Mouse (Mus musculus) megakaryocyte progenitor cell, adult 5-6 weeks (primary cell): ENCODE results near the gene Prps1l1. TPM values are rescaled to one million over a fixed set of nuclear protein-coding genes. Genes with fewer than 3 reads are reported as not detected.

Source experiments
- ATAC-seq: replicated peaks from 2 replicates; pipeline ENCODE4 v1.8.0; 2016; ENCODE audit warnings: mild to moderate bottlenecking, moderate TSS enrichment, inconsistent platforms; ENCODE audit not compliant: poor library complexity
- total RNA-seq, 2 experiments: library from RNA; stranded (forward) in 1 of 2; stranded (reverse) in 1 of 2; fragments of 157-497, 149-512 nt in 1 of 2; fragments of 200-1000 nt in 1 of 2; gene quantifications; 2 replicates each; pipeline versions ENCODE4 v1.2.3 to v1.2.4; 2015 to 2017

Gene Prps1l1
- total RNA-seq (2015) (0.32 and 0.79 TPM in 2 replicates), total RNA-seq (2017) (0.14 and 0.50 TPM in 2 replicates)

- no peak for ATAC-seq
These were observed at the start of gene Prps1l1 for GRCm38 (mm10) chr12:34984461-34984860. Gene Prps1l1, plus strand, starts transcription at chr12:34984761.

- no peak for ATAC-seq
These were observed 46.6 kb upstream of the Prps1l1 start for GRCm38 (mm10) chr12:34937918-34938317.

DNA sequence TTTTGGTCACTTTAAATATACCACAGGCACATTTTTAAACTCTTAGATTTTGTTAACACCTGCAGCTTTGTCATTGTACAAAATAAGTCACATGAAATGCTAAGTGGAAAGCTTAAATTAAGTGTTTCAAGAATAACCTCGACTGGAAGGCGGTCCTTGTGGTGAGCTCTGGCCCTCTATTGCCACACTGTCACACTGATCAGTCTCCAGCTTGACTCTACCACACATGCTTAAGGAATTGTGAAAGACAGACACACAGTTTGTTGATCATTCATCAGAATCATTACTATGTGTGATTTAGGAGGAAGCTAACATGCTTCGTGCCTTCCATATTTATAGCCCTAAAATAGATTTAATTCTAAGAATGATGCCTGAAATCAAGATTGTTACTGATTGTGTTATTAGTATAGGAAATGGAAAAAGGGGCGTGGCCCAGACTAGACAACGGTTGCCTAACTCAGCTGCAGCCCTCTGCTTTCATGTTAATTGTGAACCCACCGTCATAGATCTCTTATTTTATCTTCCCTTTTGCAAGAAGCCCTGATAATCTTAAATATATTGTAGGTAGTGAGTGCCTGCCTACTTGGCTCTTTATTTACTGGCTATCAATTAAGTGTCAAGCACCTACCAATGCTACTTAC, 35.4 kb upstream of the Prps1l1 start:
- peak; percentile 96 for ATAC-seq

DNA sequence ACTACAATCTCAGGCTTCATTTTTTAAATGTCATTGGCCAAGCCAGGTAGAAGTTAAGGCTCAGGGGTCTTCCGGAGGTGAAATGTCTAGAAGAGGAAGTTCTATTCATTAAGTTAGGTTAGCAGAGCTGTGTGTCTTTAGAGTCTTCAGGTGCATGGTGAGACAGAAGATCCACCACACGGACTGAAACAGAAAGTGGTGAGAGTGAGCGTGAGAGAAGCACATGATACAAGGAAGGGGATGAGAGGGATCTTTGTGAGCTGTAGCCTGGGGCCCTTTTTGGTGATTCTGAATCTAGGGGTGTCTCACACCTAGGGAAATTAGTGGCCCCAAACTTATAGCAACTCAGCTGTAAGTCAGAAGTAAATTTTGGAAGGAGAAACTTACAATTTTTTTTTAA, 8.6 kb upstream of the Prps1l1 start:
- no peak for ATAC-seq

DNA sequence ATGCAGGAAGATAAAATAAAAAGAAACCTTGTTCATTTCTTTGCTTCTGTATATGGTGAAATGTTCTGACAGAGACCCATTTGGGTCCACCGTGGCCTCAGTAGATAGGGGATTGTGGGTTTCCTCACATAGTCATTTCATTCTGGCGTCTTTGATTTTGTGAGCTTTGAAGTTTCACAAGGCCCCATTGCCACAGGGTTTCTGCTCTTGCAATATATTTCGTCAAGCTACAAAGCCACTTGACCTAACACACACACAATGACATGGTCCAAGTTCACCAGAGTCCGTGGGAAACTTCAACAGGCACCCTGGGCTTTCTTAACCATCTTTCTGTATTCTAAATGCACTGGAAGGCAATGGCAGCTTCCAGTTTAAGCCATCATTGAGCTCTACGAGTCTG, 1.3 kb downstream of the Prps1l1 start:
- ATAC-seq = peak; percentile 65

GRCm38 (mm10) chr12:34989537-34990200, 5.1 kb downstream of the Prps1l1 start:
- peak; percentile 30 for ATAC-seq

DNA sequence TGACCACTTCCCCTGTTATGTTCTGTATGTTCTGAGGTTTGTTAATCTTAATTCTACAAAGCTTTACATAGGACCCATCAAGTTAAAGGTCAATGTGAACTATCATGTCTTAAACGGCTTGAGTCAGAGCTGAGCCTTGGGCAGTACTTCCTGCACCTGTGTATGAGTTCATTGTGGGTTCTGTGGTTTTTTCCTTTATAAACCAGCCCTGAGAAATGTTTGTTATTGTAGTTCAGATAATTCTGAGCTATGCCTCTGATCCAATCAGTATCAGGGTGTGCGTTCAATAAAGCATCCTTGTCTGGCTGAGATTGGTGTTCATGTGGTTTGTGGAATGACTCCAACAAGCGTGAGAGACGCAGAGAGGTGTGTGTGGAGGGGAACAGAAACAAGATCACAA, 5.8 kb downstream of the Prps1l1 start:
- peak; percentile 63 for ATAC-seq

DNA sequence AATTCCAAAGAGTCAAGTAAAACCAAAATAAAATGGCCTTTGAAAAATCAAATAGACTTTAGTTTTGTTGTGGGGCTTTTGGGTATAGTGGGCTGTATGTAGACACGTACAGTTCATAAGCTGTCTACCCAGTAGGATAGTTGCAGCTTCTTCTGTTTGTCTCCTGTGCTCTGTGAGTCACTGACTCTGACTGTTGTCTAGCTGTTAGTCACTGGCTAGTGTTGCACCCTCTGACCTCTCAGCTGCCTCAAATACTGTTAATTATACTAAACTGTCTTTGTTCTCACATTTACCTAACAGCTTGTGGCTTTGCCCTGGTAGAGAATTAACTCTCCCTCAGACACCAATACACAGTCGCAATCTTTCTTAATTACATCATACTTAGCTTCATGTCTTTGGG, 7.3 kb downstream of the Prps1l1 start:
- ATAC-seq = no peak

GRCm38 (mm10) chr12:34997597-34998182, 13.1 kb downstream of the Prps1l1 start:
- peak; percentile 95 for ATAC-seq

DNA sequence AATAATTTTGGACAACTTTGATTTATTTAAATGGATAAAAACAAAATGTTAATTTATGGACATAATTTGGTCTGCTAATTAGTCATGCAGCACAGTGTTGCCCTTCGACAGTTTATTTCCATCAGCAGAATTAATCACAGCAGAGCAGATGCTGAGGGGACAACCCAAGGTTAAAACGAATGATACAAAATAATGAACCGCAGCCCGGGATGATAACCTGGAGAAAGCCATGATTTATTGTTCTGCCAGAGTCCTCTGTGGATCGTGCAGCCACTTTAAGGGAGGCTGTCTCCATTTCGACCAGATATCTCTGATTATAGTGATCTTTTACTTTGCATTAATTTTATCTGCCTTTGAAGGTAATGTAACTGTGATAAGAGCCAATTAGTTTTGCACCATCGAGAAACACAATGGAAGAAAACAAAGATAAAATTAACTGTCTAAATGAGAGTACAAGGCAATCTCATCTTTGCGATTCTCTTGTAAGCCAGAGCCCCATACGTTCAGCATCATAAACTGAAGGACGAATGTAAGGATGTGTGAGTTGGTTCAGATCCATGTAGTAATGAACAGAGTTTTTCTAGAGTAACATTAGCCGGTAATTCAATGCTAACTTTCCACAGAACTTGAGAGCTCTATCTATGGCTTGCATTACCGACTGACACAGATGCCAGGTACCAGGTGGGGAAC, 14.4 kb downstream of the Prps1l1 start:
- ATAC-seq = no peak

GRCm38 (mm10) chr12:35000323-35000722, 15.8 kb downstream of the Prps1l1 start:
- no peak; the same call in 1 of the 2 replicates for ATAC-seq

- ATAC-seq = no peak
These were observed 21.2 kb downstream of the Prps1l1 start for GRCm38 (mm10) chr12:35005748-35006147.

- ATAC-seq = no peak
These were observed 23.3 kb downstream of the Prps1l1 start for GRCm38 (mm10) chr12:35007851-35008250.

DNA sequence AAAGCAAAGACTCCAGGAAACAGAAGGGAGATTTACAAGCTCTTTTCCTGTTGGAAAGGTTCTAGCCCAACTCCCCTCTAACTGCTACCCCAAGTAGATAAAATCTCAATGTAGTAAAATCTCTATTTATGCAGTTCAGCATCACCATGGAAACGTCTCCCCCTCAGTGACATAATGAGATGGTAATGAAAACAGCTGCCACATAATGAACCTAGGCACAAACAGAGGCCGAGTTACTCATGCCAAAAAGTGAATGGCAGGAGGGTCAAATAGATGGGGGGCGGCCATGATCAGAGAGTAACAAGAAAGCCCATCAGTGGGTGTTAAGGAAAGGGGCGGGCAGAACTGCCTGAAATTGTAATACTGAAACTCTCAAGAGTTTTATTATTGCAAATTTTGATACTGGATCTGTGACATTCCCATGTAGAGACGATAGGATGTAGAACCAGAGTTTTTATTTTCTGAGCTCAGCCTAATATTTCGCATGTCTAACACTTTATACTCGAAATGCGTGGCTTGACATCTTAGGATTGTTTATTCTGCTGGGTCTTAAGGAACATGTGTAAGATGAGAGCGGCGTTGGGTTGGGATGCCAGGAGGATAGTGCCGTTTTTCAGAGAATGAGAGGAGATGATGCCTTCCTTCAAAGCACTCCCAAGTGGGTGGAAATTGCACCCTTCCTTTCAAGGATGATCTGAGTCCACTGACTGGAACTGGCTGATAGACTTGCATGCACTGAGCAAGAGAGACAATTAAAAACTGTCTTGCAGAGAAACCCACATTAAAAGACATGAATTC, 24.0 kb downstream of the Prps1l1 start:
- ATAC-seq = no peak

DNA sequence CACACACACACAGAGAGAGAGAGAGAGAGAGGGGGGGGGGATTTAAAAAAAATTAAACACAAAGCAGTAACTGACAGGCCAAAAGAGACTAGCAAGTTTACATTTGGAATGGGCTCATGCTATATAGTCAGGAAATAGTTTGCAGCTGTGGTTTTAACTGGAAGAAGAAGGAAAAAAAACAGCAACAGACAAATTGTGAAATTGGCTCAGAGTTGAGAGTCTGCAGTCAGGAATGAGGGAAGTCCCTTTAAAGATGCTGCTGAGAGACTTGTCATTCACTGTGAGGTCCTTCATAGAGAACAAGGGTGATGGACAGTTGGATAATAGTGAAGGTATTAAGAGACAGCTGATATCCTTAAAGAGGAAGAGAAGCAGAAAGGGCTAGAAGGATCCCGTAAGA, 26.9 kb downstream of the Prps1l1 start:
- peak; percentile 87 for ATAC-seq

GRCm38 (mm10) chr12:35013950-35014349, 29.4 kb downstream of the Prps1l1 start:
- ATAC-seq = 0 out of 2 replicates have a peak, but pooled peaks have one; percentile 32

GRCm38 (mm10) chr12:35016056-35016455, 31.5 kb downstream of the Prps1l1 start:
- no peak for ATAC-seq

- 0 out of 2 replicates have a peak, but pooled peaks have one; percentile 24 for ATAC-seq
These were observed 32.1 kb downstream of the Prps1l1 start for GRCm38 (mm10) chr12:35016481-35017250.

GRCm38 (mm10) chr12:35018679-35019237, 34.2 kb downstream of the Prps1l1 start:
- peak; percentile 87 for ATAC-seq

- no peak for ATAC-seq
These were observed 36.7 kb downstream of the Prps1l1 start for GRCm38 (mm10) chr12:35021285-35021684.
